Mouse (Mus musculus) ES-E14 (cell line): ENCODE measurements around the gene Vdac2.

Experiments used
- CHD2 ChIP-seq: IDR thresholded peaks from 2 replicates; pipeline ENCODE4 v1.6.1; 2014; ENCODE audit warnings: mild to moderate bottlenecking, low read depth, low read length, inconsistent platforms
- ZC3H11A ChIP-seq: IDR thresholded peaks from 2 replicates; pipeline ENCODE4 v1.6.1; 2012; ENCODE audit warnings: low read depth, mild to moderate bottlenecking, inconsistent platforms, low read length, borderline replicate concordance

DNA sequence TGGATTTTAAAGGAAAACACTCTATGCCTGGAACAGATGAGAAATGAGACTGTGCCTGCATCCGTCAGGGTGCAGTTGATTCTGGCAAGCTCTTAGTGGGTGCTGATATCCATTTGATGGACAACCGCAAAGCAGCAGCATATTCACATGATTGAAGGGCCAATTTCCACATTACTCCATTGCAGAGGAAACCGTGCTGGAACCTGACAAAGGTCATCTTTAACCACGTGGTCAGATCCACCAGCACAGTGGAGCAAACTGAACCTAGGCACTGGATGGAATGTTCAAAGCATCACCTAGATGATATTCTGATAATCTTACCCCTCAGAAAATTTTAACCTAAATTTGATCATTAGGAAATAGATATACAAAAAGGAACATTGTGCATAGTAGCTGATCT, 48.8 kb upstream of the Vdac2 start:
- TF ChIP-seq CHD2 (no peak), ZC3H11A (no peak)
